Mouse (Mus musculus) kidney, embryonic 14.5 days (tissue): Measurements from ENCODE around the gene D10Wsu102e. TPM values are rescaled to one million over a fixed set of nuclear protein-coding genes. Genes with fewer than 3 reads are reported as not detected.

Experiments used
- ATAC-seq: fragments of 200-750 bp; cut with Nextera tagmentation; 2 replicates; pipeline ENCODE4 v1.8.0; 2017; ENCODE audit warnings: moderate number of reproducible peaks, mild to moderate bottlenecking, moderate TSS enrichment, moderate library complexity; ENCODE audit not compliant: low FRiP score, low TSS enrichment
- H3K27ac ChIP-seq: fragments of 300-500 bp; sonication (generic); 2 replicates; pipeline ENCODE4 v1.5.1; 2014; ENCODE audit warnings: low read depth, mild to moderate bottlenecking, low read length, moderate library complexity, mixed read lengths
- H3K27me3 ChIP-seq: fragments of 300-500 bp; sonication (generic); 2 replicates; pipeline ENCODE4 v1.6.1; 2014; ENCODE audit warnings: mild to moderate bottlenecking, low read length; ENCODE audit not compliant: control insufficient read depth, insufficient read depth
- H3K36me3 ChIP-seq: fragments of 300-500 bp; sonication (generic); 2 replicates; pipeline ENCODE4 v1.6.1; 2014; ENCODE audit warnings: low read length, mixed read lengths; ENCODE audit not compliant: control insufficient read depth, insufficient read depth
- H3K4me1 ChIP-seq: fragments of 300-500 bp; sonication (generic); 2 replicates; pipeline ENCODE4 v1.6.1; 2014; ENCODE audit warnings: low read length, mixed read lengths; ENCODE audit not compliant: control insufficient read depth, insufficient read depth
- H3K4me2 ChIP-seq: fragments of 300-500 bp; sonication (generic); replicated peaks from 2 replicates; pipeline ENCODE4 v1.6.1; 2014; ENCODE audit warnings: low read depth, mild to moderate bottlenecking, low read length
- H3K4me3 ChIP-seq: fragments of 300-500 bp; sonication (generic); 2 replicates; pipeline ENCODE4 v1.5.1; 2014; ENCODE audit warnings: mild to moderate bottlenecking, low read length
- H3K9ac ChIP-seq: fragments of 300-500 bp; sonication (generic); 2 replicates; pipeline ENCODE4 v1.6.1; 2014; ENCODE audit warnings: low read depth, mild to moderate bottlenecking, low read length, moderate library complexity
- H3K9me3 ChIP-seq: fragments of 300-500 bp; sonication (generic); 2 replicates; pipeline ENCODE4 v1.6.1; 2016; ENCODE audit warnings: low read length; ENCODE audit not compliant: control insufficient read depth
- WGBS: fragments of 180-500 bp; shearing (Covaris S2); extraction: QIAGEN DNeasy Blood & Tissue Kit; methylation state at CpG from one replicate; pipeline ENCODE4 v1.1.7; 2014; 5-methylcytosine and 5-hydroxymethylcytosine counted together
- polyA plus RNA-seq: library from polyadenylated mRNA; unstranded; fragments of >200 nt; fragmentation: Nextera tagmentation; extraction: Ambion mirVana; gene quantifications from 2 replicates; pipeline ENCODE4 v1.2.1, GENCODE M21; 2014

The D10Wsu102e gene
- polyA plus RNA-seq, 1 experiment from 2014 or later: 0.89 TPM

- H3K4me2 ChIP-seq: no peak overlapping the region
- H3K36me3 ChIP-seq: no peaks in the 10 kb centered on the region
- H3K9ac ChIP-seq: no peak overlapping the region
- H3K4me1 ChIP-seq: no peaks in the 10 kb centered on the region
- no peak overlapping the region for H3K27ac ChIP-seq
- H3K9me3 ChIP-seq: no peaks in the 10 kb centered on the region
- no peak overlapping the region for H3K4me3 ChIP-seq
- WGBS: 91% methylated on average over 14 of the region's 14 CpGs
- H3K27me3 ChIP-seq: no peaks in the 10 kb centered on the region
- ATAC-seq: no peak
Observed at GRCm38 (mm10) chr10:83326648-83327285, 33.3 kb upstream of the D10Wsu102e start.

GRCm38 (mm10) chr10:83328791-83329190 lies 31.2 kb upstream of the D10Wsu102e start:
- Histone ChIP-seq H3K9ac (no peak overlapping the region), H3K27ac (no peak overlapping the region), H3K27me3 (peaks cover 4% of the 10 kb centered on the region; the same call in 1 of the 2 replicates), H3K9me3 (no peaks in the 10 kb centered on the region), H3K4me1 (no peaks in the 10 kb centered on the region), H3K36me3 (no peaks in the 10 kb centered on the region), H3K4me2 (no peak overlapping the region), H3K4me3 (no peak overlapping the region)
- ATAC-seq: no peak
- WGBS: 68% methylated on average over 5 of the region's 5 CpGs

- peaks cover 18% of the 10 kb centered on the region for H3K27me3 ChIP-seq
- H3K4me2 ChIP-seq: no peak overlapping the region
- WGBS: 82% methylated on average over 6 of the region's 6 CpGs
- no peak overlapping the region for H3K9ac ChIP-seq
- H3K9me3 ChIP-seq: no peaks in the 10 kb centered on the region
- H3K4me1 ChIP-seq: no peaks in the 10 kb centered on the region
- H3K36me3 ChIP-seq: no peaks in the 10 kb centered on the region
- H3K27ac ChIP-seq: no peak overlapping the region
- ATAC-seq: no peak
- no peak overlapping the region for H3K4me3 ChIP-seq
Observed at GRCm38 (mm10) chr10:83330336-83330735, 29.7 kb upstream of the D10Wsu102e start.

GRCm38 (mm10) chr10:83331811-83332210 lies 28.2 kb upstream of the D10Wsu102e start:
- Histone ChIP-seq H3K9ac (no peak overlapping the region), H3K27ac (no peak overlapping the region), H3K4me2 (no peak overlapping the region), H3K36me3 (no peaks in the 10 kb centered on the region), H3K4me3 (no peak overlapping the region), H3K27me3 (peaks cover 30% of the 10 kb centered on the region), H3K9me3 (no peaks in the 10 kb centered on the region), H3K4me1 (no peaks in the 10 kb centered on the region)
- 91% methylated on average over 5 of the region's 5 CpGs for whole genome bisulfite sequencing
- no peak for ATAC-seq

GRCm38 (mm10) chr10:83332581-83332980 lies 27.4 kb upstream of the D10Wsu102e start:
- H3K36me3 ChIP-seq: no peaks in the 10 kb centered on the region
- WGBS: 89% methylated on average over 11 of the region's 11 CpGs
- H3K27ac ChIP-seq: no peak overlapping the region
- ATAC-seq: no peak
- H3K9me3 ChIP-seq: no peaks in the 10 kb centered on the region
- H3K4me2 ChIP-seq: no peak overlapping the region
- no peak overlapping the region for H3K9ac ChIP-seq
- H3K4me3 ChIP-seq: no peak overlapping the region
- H3K27me3 ChIP-seq: peaks cover 38% of the 10 kb centered on the region
- H3K4me1 ChIP-seq: 0 out of 2 replicates have a peak, but pooled peaks cover 3% of the 10 kb centered on the region

- Histone ChIP-seq H3K9ac (no peak overlapping the region), H3K4me1 (0 out of 2 replicates have a peak, but pooled peaks cover 6% of the 10 kb centered on the region), H3K4me3 (no peak overlapping the region), H3K36me3 (no peaks in the 10 kb centered on the region), H3K9me3 (no peaks in the 10 kb centered on the region), H3K27ac (no peak overlapping the region), H3K4me2 (no peak overlapping the region), H3K27me3 (peaks cover 43% of the 10 kb centered on the region)
- WGBS: 36% methylated on average over 7 of the region's 7 CpGs
- ATAC-seq: no peak
Observed at GRCm38 (mm10) chr10:83336336-83336735, 23.7 kb upstream of the D10Wsu102e start.

- under 1% methylated on average over 79 of the region's 102 CpGs for WGBS
- Histone ChIP-seq H3K9ac (peak within 1 kb of the TSS; percentile 55), H3K4me3 (peak within 1 kb of the TSS; percentile 58), H3K27ac (no peak within 1 kb of the TSS), H3K36me3 (no peaks in the 10 kb centered on the region), H3K4me2 (peak within 1 kb of the TSS; percentile 98), H3K9me3 (no peaks in the 10 kb centered on the region), H3K27me3 (peaks cover 43% of the 10 kb centered on the region), H3K4me1 (0 out of 2 replicates have a peak, but pooled peaks cover 6% of the 10 kb centered on the region)
- peak; percentile 80 for ATAC-seq
Observed at GRCm38 (mm10) chr10:83337159-83337951, 22.7 kb upstream of the D10Wsu102e start, which contains the start of gene Slc41a2. Gene Slc41a2 (minus strand): TSS chr10:83337882.

- H3K27me3 ChIP-seq: peaks cover 39% of the 10 kb centered on the region
- 0 out of 2 replicates have a peak, but pooled peaks cover 6% of the 10 kb centered on the region for H3K4me1 ChIP-seq
- no peak for ATAC-seq
- H3K36me3 ChIP-seq: no peaks in the 10 kb centered on the region
- H3K27ac ChIP-seq: no peak overlapping the region
- 41% methylated on average over 7 of the region's 9 CpGs for WGBS
- H3K4me2 ChIP-seq: peak overlapping the region; percentile 98
- peak overlapping the region; percentile 55; the same call in 1 of the 2 replicates for H3K9ac ChIP-seq
- H3K9me3 ChIP-seq: no peaks in the 10 kb centered on the region
- peak overlapping the region; percentile 58 for H3K4me3 ChIP-seq
Observed at GRCm38 (mm10) chr10:83337971-83338598, 21.9 kb upstream of the D10Wsu102e start.
